Comparison of ENCODE assay signal across 8 mouse cellular contexts in genomic region chr8:72654565-72655521, GRCm38 (mm10). TPM values are rescaled to one million over a fixed set of nuclear protein-coding genes. Genes with fewer than 3 reads are reported as not detected.
DNase-seq lines count a peak whose midpoint lies in the region; ATAC-seq and TF ChIP-seq lines count a peak whose summit lies in the region.

No protein-coding gene starts in this region.

- intact Hi-C loops in left cerebral cortex, postnatal 14 days (cut with DNase I): no loop called here

- no peaks in the 10 kb centered on the region for H3K9me3 ChIP-seq in lung, embryonic 14.5 days (ENCODE audit: low read depth, low read length)
- no peaks in the 10 kb centered on the region for H3K9me3 ChIP-seq in forebrain, embryonic 16.5 days (ENCODE audit: control insufficient read depth, low read length)
- H3K9me3 ChIP-seq in midbrain, embryonic 16.5 days (replicated peaks; ENCODE audit: control insufficient read depth, low read length, poor library complexity, severe bottlenecking): no peaks in the 10 kb centered on the region
- H3K9me3 ChIP-seq in lung, postnatal 0 days (ENCODE audit: low read length): no peaks in the 10 kb centered on the region

- 19% methylated on average over 13 of the region's 13 CpGs for WGBS in lung, embryonic 14.5 days
- 23% methylated on average over 13 of the region's 13 CpGs for WGBS in bone marrow, adult 2 months
- 23% methylated on average over 13 of the region's 13 CpGs for WGBS in forebrain, embryonic 16.5 days
- WGBS in midbrain, embryonic 16.5 days: 21% methylated on average over 13 of the region's 13 CpGs
- WGBS in lung, adult 2 months: 22% methylated on average over 13 of the region's 13 CpGs
- 17% methylated on average over 13 of the region's 13 CpGs for WGBS in lung, postnatal 0 days

- no peak for TF ChIP-seq EP300 in lung, postnatal 0 days (IDR thresholded peaks at IDR 0.05)

- 0 out of 2 replicates have a peak, but pooled peaks have one; percentile 20 for TF ChIP-seq CTCF in lung, embryonic 14.5 days (IDR thresholded peaks at IDR 0.05; ENCODE audit: low read depth)
- TF ChIP-seq CTCF in bone marrow, adult 2 months (IDR thresholded peaks at IDR 0.05; ENCODE audit: control insufficient read depth, insufficient read depth, low read length): no peak
- TF ChIP-seq CTCF in lung, adult 2 months (IDR thresholded peaks at IDR 0.05; ENCODE audit: insufficient read depth, low read length): no peak
- no peak for TF ChIP-seq CTCF in lung, postnatal 0 days (IDR thresholded peaks at IDR 0.05)

- H3K27ac ChIP-seq in lung, embryonic 14.5 days (ENCODE audit: low read depth): no peak overlapping the region
- peak overlapping the region; percentile 40; the same call in 1 of the 2 replicates for H3K27ac ChIP-seq in bone marrow, adult 2 months (ENCODE audit: control insufficient read depth, insufficient read depth, low read depth, low read length, poor library complexity)
- peak overlapping the region; percentile 83 for H3K27ac ChIP-seq in forebrain, embryonic 16.5 days (ENCODE audit: low read length)
- H3K27ac ChIP-seq in midbrain, embryonic 16.5 days (ENCODE audit: low read length): peak overlapping the region; percentile 79
- H3K27ac ChIP-seq in lung, postnatal 0 days (ENCODE audit: low read length): no peak overlapping the region

- H3K4me1 ChIP-seq in lung, embryonic 14.5 days (ENCODE audit: insufficient read depth): no peaks in the 10 kb centered on the region
- H3K4me1 ChIP-seq in bone marrow, adult 2 months (ENCODE audit: control insufficient read depth, insufficient read depth, low read length): no peaks in the 10 kb centered on the region; the same call in none of the 2 replicates
- peaks cover 10% of the 10 kb centered on the region for H3K4me1 ChIP-seq in forebrain, embryonic 16.5 days (replicated peaks; ENCODE audit: control insufficient read depth, insufficient read depth, low read length)
- H3K4me1 ChIP-seq in midbrain, embryonic 16.5 days (ENCODE audit: control insufficient read depth, insufficient read depth, low read length): peaks cover 6% of the 10 kb centered on the region; the same call in 1 of the 2 replicates
- H3K4me1 ChIP-seq in lung, adult 2 months (ENCODE audit: control insufficient read depth, insufficient read depth, low read length): no peaks in the 10 kb centered on the region
- H3K4me1 ChIP-seq in lung, postnatal 0 days (ENCODE audit: insufficient read depth, low read depth, low read length): no peaks in the 10 kb centered on the region; the same call in 1 of the 2 replicates

- no peak overlapping the region for H3K9ac ChIP-seq in lung, embryonic 14.5 days
- no peak overlapping the region for H3K9ac ChIP-seq in forebrain, embryonic 16.5 days (replicated peaks; ENCODE audit: low read depth, low read length)
- H3K9ac ChIP-seq in midbrain, embryonic 16.5 days (ENCODE audit: low read depth, low read length): peak overlapping the region; percentile 39; the same call in 1 of the 2 replicates
- no peak overlapping the region for H3K9ac ChIP-seq in lung, postnatal 0 days (replicated peaks; ENCODE audit: low read depth)

- DNase-seq in lung, embryonic 14.5 days: peak; percentile 37
- no peak for DNase-seq in lung, postnatal 14 days
- peak; percentile 21 to 75 for DNase-seq in left cerebral cortex, postnatal 14 days (ENCODE audit: low spot score in 2 of 2)
- DNase-seq in lung, adult 2 months: no peak
- DNase-seq in lung, postnatal 0 days (ENCODE audit: low spot score): no peak

- no peak for TF ChIP-seq POLR2A in bone marrow, adult 2 months (IDR thresholded peaks at IDR 0.05; ENCODE audit: borderline replicate concordance, control insufficient read depth, low read depth, low read length)
- no peak for TF ChIP-seq POLR2A in lung, adult 2 months (IDR thresholded peaks at IDR 0.05; ENCODE audit: borderline replicate concordance, extremely low read depth, low read depth, low read length)

- no peak overlapping the region for H3K4me3 ChIP-seq in lung, embryonic 14.5 days (ENCODE audit: low read depth, low read length)
- no peak overlapping the region for H3K4me3 ChIP-seq in bone marrow, adult 2 months (replicated peaks; ENCODE audit: control insufficient read depth, low read depth, low read length)
- no peak overlapping the region for H3K4me3 ChIP-seq in forebrain, embryonic 16.5 days (replicated peaks; ENCODE audit: low read length)
- no peak overlapping the region for H3K4me3 ChIP-seq in midbrain, embryonic 16.5 days (ENCODE audit: low read depth, low read length)
- H3K4me3 ChIP-seq in lung, adult 2 months (replicated peaks; ENCODE audit: extremely low read depth, low read depth, low read length): no peak overlapping the region
- H3K4me3 ChIP-seq in lung, postnatal 0 days (ENCODE audit: low read depth, low read length): no peak overlapping the region

- H3K36me3 ChIP-seq in lung, embryonic 14.5 days (ENCODE audit: insufficient read depth): no peaks in the 10 kb centered on the region
- H3K36me3 ChIP-seq in forebrain, embryonic 16.5 days (ENCODE audit: control insufficient read depth, insufficient read depth): no peaks in the 10 kb centered on the region
- H3K36me3 ChIP-seq in midbrain, embryonic 16.5 days (ENCODE audit: control insufficient read depth, insufficient read depth, low read length): no peaks in the 10 kb centered on the region
- H3K36me3 ChIP-seq in lung, postnatal 0 days (ENCODE audit: insufficient read depth, low read length): no peaks in the 10 kb centered on the region

- no peak overlapping the region for H3K4me2 ChIP-seq in lung, embryonic 14.5 days
- H3K4me2 ChIP-seq in forebrain, embryonic 16.5 days (ENCODE audit: low read length): no peak overlapping the region
- peak overlapping the region; percentile 26; the same call in 1 of the 2 replicates for H3K4me2 ChIP-seq in midbrain, embryonic 16.5 days (ENCODE audit: low read length)
- no peak overlapping the region for H3K4me2 ChIP-seq in lung, postnatal 0 days (replicated peaks; ENCODE audit: low read depth, low read length)

- H3K27me3 ChIP-seq in lung, embryonic 14.5 days (ENCODE audit: insufficient read depth, low read length): no peaks in the 10 kb centered on the region
- H3K27me3 ChIP-seq in forebrain, embryonic 16.5 days (replicated peaks; ENCODE audit: control insufficient read depth, insufficient read depth, low read length): no peaks in the 10 kb centered on the region
- H3K27me3 ChIP-seq in midbrain, embryonic 16.5 days (ENCODE audit: control insufficient read depth, insufficient read depth, low read depth, low read length): no peaks in the 10 kb centered on the region
- H3K27me3 ChIP-seq in lung, postnatal 0 days (replicated peaks; ENCODE audit: insufficient read depth, low read length): no peaks in the 10 kb centered on the region

- ATAC-seq in lung, embryonic 14.5 days (ENCODE audit: insufficient read depth): peak; percentile 60
- ATAC-seq in forebrain, embryonic 16.5 days: peak; percentile 97
- ATAC-seq in midbrain, embryonic 16.5 days: peak; percentile 92
- no peak; the same call in 1 of the 2 replicates for ATAC-seq in lung, postnatal 0 days

RNA-seq across cellular contexts. Expression of gene Nwd1, which starts 8.3 kb away (rescaled TPM):
- polyA plus RNA-seq in lung, embryonic 14.5 days (2014; fragmentation: Nextera tagmentation; extraction: Ambion mirVana): 0.03 TPM in 1 of 2 replicates, not detected in the other
- 0.50 and 1.8 TPM in 2 replicates for polyA plus RNA-seq in bone marrow, adult 2 months (2011; ENCODE audit: insufficient read depth, insufficient read length, low replicate concordance, missing spikeins)
- 1.9 and 2.0 TPM in 2 replicates for polyA plus RNA-seq in forebrain, embryonic 16.5 days (2015; fragmentation: Nextera tagmentation; extraction: Ambion mirVana)
- total RNA-seq in left cerebral cortex, postnatal 14 days (2021): 10 to 100 TPM; 33.7 to 36.7 TPM
- polyA plus RNA-seq in midbrain, embryonic 16.5 days (2015; fragmentation: Nextera tagmentation; extraction: Ambion mirVana): 1.4 and 2.5 TPM in 2 replicates
- polyA plus RNA-seq in lung, adult 2 months (2012; rRNA removed): 0.97 and 1.0 TPM in 2 replicates
- 0.05 and 0.13 TPM in 2 replicates for polyA plus RNA-seq in lung, postnatal 0 days (2015; fragmentation: Nextera tagmentation; extraction: Ambion mirVana)

Comparison
In these comparisons a context has a peak if more than half of its experiments do, and no peak if none do; other contexts are left out.
1. DNase-seq: peak in lung, embryonic 14.5 days (single experiment) and left cerebral cortex, postnatal 14 days (2 of 2); none in lung, postnatal 14 days (single experiment), lung, adult 2 months (single experiment) and lung, postnatal 0 days (single experiment).
2. H3K27ac ChIP-seq: peak in bone marrow, adult 2 months (single experiment), forebrain, embryonic 16.5 days (single experiment) and midbrain, embryonic 16.5 days (single experiment); none in lung, embryonic 14.5 days (single experiment) and lung, postnatal 0 days (single experiment).